Mouse (Mus musculus) cerebellum, adult 2 months (tissue): Measurements from ENCODE around the gene Dnah1.

Source experiments
- CTCF ChIP-seq: fragments of 200-500 bp; IDR thresholded peaks from 2 replicates; pipeline ENCODE4 v1.5.1; 2011; ENCODE audit warnings: low read depth, mild to moderate bottlenecking, control low read depth, low read length, moderate library complexity, borderline replicate concordance; ENCODE audit not compliant: insufficient read depth
- POLR2A ChIP-seq: fragments of 200-500 bp; IDR thresholded peaks from 2 replicates; pipeline ENCODE4 v1.6.1; 2011; ENCODE audit warnings: low read length, control low read depth, borderline replicate concordance; ENCODE audit not compliant: insufficient read depth

DNA sequence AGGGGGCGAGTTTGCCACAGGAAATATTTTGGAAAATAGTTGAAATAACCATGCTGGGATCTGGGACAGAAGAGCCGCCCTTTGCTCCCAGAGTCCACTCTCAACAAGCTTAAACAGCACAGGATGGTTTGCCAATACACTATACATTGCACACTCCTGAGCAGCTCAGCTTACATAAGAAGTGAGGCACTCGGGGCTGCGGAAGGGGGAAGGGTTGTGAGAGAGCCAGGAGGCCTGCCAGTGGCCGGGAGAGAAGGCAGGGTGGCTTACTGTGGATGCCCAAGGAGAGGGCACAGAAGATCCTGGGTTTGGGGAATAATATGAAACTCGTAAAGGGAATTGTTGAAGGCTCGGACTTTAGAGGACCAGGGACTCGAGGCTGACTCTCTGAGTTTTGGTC is 109.8 kb downstream of the Dnah1 start:
- TF ChIP-seq CTCF: no peak
- TF ChIP-seq POLR2A: no peak
